Comparison of ENCODE assay signal across 29 mouse cellular contexts in genomic region chr3:83976161-83976560, GRCm38 (mm10).
DNase-seq lines count a peak whose midpoint lies in the region; ATAC-seq lines count a peak whose summit lies in the region.
"Had no signal": no experiment of that assay in that cellular context is flagged by ENCODE, and none has a peak within 500 bp of the region (broad histone marks: within the 10 kb centered on the region; RNA-seq: fewer than 3 reads in every experiment).

No protein-coding gene starts in this region.

- DNase-seq in forebrain, embryonic 10.5 days (ENCODE audit: extremely low spot score, low spot score) = no peak
- DNase-seq in limb, embryonic 10.5 days (ENCODE audit: low spot score) = no peak
- no peak for DNase-seq in gastrocnemius, adult 8-10 months (ENCODE audit: low spot score in 2 of 2)
- DNase-seq in cerebellum, adult 9-10 months = no peak
- DNase-seq: adrenal gland, postnatal 14 days; B cell, adult 2 months; cerebellum, adult 18-20 months; cerebellum, adult 9-11 months; cerebellum, postnatal 25 days; gastrocnemius, postnatal 10 days; gastrocnemius, postnatal 36 days; heart, postnatal 10 days; heart, postnatal 36 days; kidney, adult 11 months; kidney, adult 8-10 months had no signal

- peaks cover 96% of the 10 kb centered on the region for H3K4me1 ChIP-seq in forebrain, embryonic 10.5 days
- H3K4me1 ChIP-seq in forebrain, embryonic 12.5 days = peaks cover 91% of the 10 kb centered on the region
- H3K4me1 ChIP-seq in limb, embryonic 13.5 days = peaks cover 69% of the 10 kb centered on the region
- H3K4me1 ChIP-seq in limb, embryonic 10.5 days = peaks cover 44% of the 10 kb centered on the region
- H3K4me1 ChIP-seq in brown adipose tissue, adult 24 weeks (ENCODE audit: control insufficient read depth, insufficient read depth, insufficient read length, low read length) = peaks cover 8% of the 10 kb centered on the region
- peaks cover 97% of the 10 kb centered on the region for H3K4me1 ChIP-seq in forebrain, embryonic 15.5 days

- no peak overlapping the region for H3K4me3 ChIP-seq in forebrain, embryonic 10.5 days
- no peak overlapping the region for H3K4me3 ChIP-seq in forebrain, embryonic 12.5 days (replicated peaks)
- no peak overlapping the region for H3K4me3 ChIP-seq in limb, embryonic 13.5 days
- no peak overlapping the region for H3K4me3 ChIP-seq in limb, embryonic 10.5 days
- no peak overlapping the region for H3K4me3 ChIP-seq in brown adipose tissue, adult 24 weeks (ENCODE audit: insufficient read depth, low read depth, low read length)
- no peak overlapping the region for H3K4me3 ChIP-seq in forebrain, embryonic 15.5 days
- H3K4me3 ChIP-seq: embryonic facial prominence, embryonic 13.5 days; heart, embryonic 12.5 days; heart, embryonic 15.5 days; hindbrain, embryonic 10.5 days; hindbrain, embryonic 13.5 days; intestine, embryonic 15.5 days had no signal

- no peak overlapping the region for H3K9ac ChIP-seq in forebrain, embryonic 12.5 days
- H3K9ac ChIP-seq in limb, embryonic 13.5 days = no peak overlapping the region
- no peak overlapping the region for H3K9ac ChIP-seq in forebrain, embryonic 15.5 days (replicated peaks)
- H3K9ac ChIP-seq: embryonic facial prominence, embryonic 13.5 days; heart, embryonic 12.5 days; heart, embryonic 15.5 days; hindbrain, embryonic 13.5 days; intestine, embryonic 15.5 days had no signal

- WGBS in forebrain, embryonic 10.5 days = 87% methylated on average over 3 of the region's 3 CpGs
- WGBS in forebrain, embryonic 12.5 days = 77% methylated on average over 3 of the region's 3 CpGs
- 84% methylated on average over 3 of the region's 3 CpGs for WGBS in limb, embryonic 13.5 days
- WGBS in limb, embryonic 10.5 days = 91% methylated on average over 3 of the region's 3 CpGs
- WGBS in forebrain, embryonic 15.5 days = 63% methylated on average over 3 of the region's 3 CpGs

- H3K27me3 ChIP-seq in forebrain, embryonic 10.5 days (ENCODE audit: poor library complexity, severe bottlenecking) = no peaks in the 10 kb centered on the region
- 0 out of 2 replicates have a peak, but pooled peaks cover 4% of the 10 kb centered on the region for H3K27me3 ChIP-seq in forebrain, embryonic 12.5 days
- H3K27me3 ChIP-seq in limb, embryonic 13.5 days = no peaks in the 10 kb centered on the region
- H3K27me3 ChIP-seq in limb, embryonic 10.5 days (ENCODE audit: low read depth, poor library complexity, severe bottlenecking) = no peaks in the 10 kb centered on the region
- H3K27me3 ChIP-seq in forebrain, embryonic 15.5 days = no peaks in the 10 kb centered on the region
- H3K27me3 ChIP-seq: CH12.LX; embryonic facial prominence, embryonic 13.5 days; heart, embryonic 12.5 days; heart, embryonic 15.5 days; hindbrain, embryonic 13.5 days; intestine, embryonic 15.5 days; Patski had no signal

- H3K36me3 ChIP-seq in forebrain, embryonic 10.5 days (replicated peaks) = peaks cover 7% of the 10 kb centered on the region; the same call in 1 of the 2 replicates
- H3K36me3 ChIP-seq in forebrain, embryonic 12.5 days (replicated peaks) = no peaks in the 10 kb centered on the region
- H3K36me3 ChIP-seq in limb, embryonic 13.5 days = no peaks in the 10 kb centered on the region
- H3K36me3 ChIP-seq in limb, embryonic 10.5 days = 0 out of 2 replicates have a peak, but pooled peaks cover 5% of the 10 kb centered on the region
- H3K36me3 ChIP-seq in forebrain, embryonic 15.5 days = no peaks in the 10 kb centered on the region
- H3K36me3 ChIP-seq: embryonic facial prominence, embryonic 13.5 days; heart, embryonic 12.5 days; heart, embryonic 15.5 days; hindbrain, embryonic 10.5 days; hindbrain, embryonic 13.5 days; intestine, embryonic 15.5 days had no signal

- H3K27ac ChIP-seq in forebrain, embryonic 10.5 days = 0 out of 2 replicates have a peak overlapping the region, but pooled peaks have one; percentile 30
- H3K27ac ChIP-seq in forebrain, embryonic 12.5 days = no peak overlapping the region
- H3K27ac ChIP-seq in limb, embryonic 13.5 days = no peak overlapping the region
- no peak overlapping the region for H3K27ac ChIP-seq in limb, embryonic 10.5 days
- peak overlapping the region; percentile 62 for H3K27ac ChIP-seq in brown adipose tissue, adult 24 weeks (replicated peaks; ENCODE audit: low read depth, low read length)
- peak overlapping the region; percentile 56 for H3K27ac ChIP-seq in forebrain, embryonic 15.5 days (replicated peaks)
- H3K27ac ChIP-seq: embryonic facial prominence, embryonic 13.5 days; heart, embryonic 15.5 days; hindbrain, embryonic 10.5 days; hindbrain, embryonic 13.5 days; intestine, embryonic 15.5 days had no signal

- no peak for ATAC-seq in forebrain, embryonic 12.5 days (ENCODE audit: low FRiP score)
- 0 out of 2 replicates have a peak, but pooled peaks have one; percentile 7 for ATAC-seq in limb, embryonic 13.5 days (ENCODE audit: low FRiP score, low read depth)
- no peak for ATAC-seq in forebrain, embryonic 15.5 days (replicated peaks)
- ATAC-seq: hindbrain, embryonic 16.5 days; intestine, embryonic 15.5 days; Patski had no signal

- H3K9me3 ChIP-seq in forebrain, embryonic 10.5 days = no peaks in the 10 kb centered on the region
- H3K9me3 ChIP-seq in forebrain, embryonic 12.5 days = no peaks in the 10 kb centered on the region
- H3K9me3 ChIP-seq in limb, embryonic 13.5 days = no peaks in the 10 kb centered on the region
- H3K9me3 ChIP-seq in limb, embryonic 10.5 days (replicated peaks) = no peaks in the 10 kb centered on the region
- no peaks in the 10 kb centered on the region for H3K9me3 ChIP-seq in forebrain, embryonic 15.5 days
- H3K9me3 ChIP-seq: embryonic facial prominence, embryonic 13.5 days; G1E; heart, embryonic 12.5 days; heart, embryonic 15.5 days; hindbrain, embryonic 10.5 days; hindbrain, embryonic 13.5 days; intestine, embryonic 15.5 days had no signal

- no peak overlapping the region for H3K4me2 ChIP-seq in forebrain, embryonic 12.5 days
- no peak overlapping the region for H3K4me2 ChIP-seq in limb, embryonic 13.5 days (replicated peaks)
- no peak overlapping the region for H3K4me2 ChIP-seq in forebrain, embryonic 15.5 days (replicated peaks)
- H3K4me2 ChIP-seq: embryonic facial prominence, embryonic 13.5 days; heart, embryonic 12.5 days; heart, embryonic 15.5 days; hindbrain, embryonic 13.5 days; intestine, embryonic 15.5 days had no signal

Comparison
In these comparisons a context has a peak if more than half of its experiments do, and no peak if none do; other contexts are left out.
1. H3K27ac ChIP-seq: peak in forebrain, embryonic 10.5 days (single experiment), brown adipose tissue, adult 24 weeks (single experiment) and forebrain, embryonic 15.5 days (single experiment); none in forebrain, embryonic 12.5 days (single experiment), limb, embryonic 13.5 days (single experiment) and limb, embryonic 10.5 days (single experiment).